Mouse (Mus musculus) lung, postnatal 4 days (tissue): ENCODE measurements around the gene Scarb1.

Experiments
- DNase-seq, 2 experiments: peaks; one replicate each; pipeline ENCODE4 v3.0.0; 2021

Scarb1 gene

DNA sequence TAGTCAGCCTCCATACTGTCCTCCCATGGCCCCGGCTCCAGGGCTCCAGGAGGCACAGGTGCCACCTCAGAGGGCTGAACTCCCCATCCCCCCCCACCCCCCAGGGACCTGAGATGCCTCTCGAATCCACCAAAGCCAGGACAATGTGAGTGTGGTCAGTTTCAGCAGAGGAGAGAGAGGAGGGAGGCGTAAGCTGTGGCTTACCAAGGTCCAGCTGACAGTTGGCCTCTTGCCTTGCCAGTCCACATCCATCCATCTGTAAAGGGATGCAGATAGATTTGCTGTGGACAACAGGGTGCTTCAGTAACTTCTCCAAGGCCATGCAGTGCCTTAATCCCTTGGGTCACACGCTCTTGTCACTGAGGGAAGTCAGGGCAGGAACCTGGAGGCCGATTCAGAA lies 110.4 kb downstream of the Scarb1 start:
- DNase-seq, result no peak

DNA sequence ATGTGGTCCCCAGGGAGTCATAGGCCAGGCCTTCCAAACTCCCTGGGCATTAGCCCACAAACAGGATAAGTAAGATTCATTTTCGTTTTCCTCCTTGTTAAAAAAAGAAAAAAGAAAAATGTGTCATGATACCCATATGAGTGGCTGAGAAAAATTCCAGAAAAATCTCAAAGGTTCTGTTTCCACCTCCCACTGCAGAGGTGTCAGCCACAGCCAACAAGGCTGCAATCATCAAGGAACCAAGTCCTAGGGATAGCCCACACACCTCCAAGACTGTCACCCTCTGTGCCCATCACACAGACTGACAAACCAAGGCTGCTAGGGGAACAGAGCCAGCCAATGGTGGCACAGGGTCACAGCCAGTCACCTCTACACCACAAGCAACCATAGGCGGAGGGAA lies 111.8 kb downstream of the Scarb1 start:
- DNase-seq, result no peak

DNA sequence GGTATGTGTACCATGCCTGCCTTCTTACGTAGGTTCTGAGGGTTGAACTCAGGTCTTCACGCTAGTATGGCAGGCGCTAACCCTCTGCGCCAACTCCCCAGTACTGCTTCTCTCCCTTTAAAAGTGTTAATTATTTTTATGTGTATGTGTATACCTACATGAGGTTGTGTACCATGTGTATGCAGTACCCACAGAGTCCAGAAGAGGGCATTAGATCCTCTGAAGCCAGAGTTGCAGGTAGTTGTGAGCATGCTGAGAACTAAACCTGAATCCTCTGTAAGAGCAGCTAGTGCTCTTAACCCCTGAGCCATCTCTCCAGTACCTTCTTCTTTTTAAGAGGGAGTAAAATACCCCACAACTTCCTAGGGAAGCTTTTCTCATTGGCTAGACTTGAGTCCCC lies 113.2 kb downstream of the Scarb1 start:
- DNase-seq, result no peak
